Mouse (Mus musculus): Measurements from ENCODE around the gene Ppp1r14d.

Gene Ppp1r14d

GRCm38 (mm10) chr2:119172446-119172845 lies 57.3 kb downstream of the Ppp1r14d start:
- DNase-seq (ENCODE audit: low spot score) = no peak

DNA sequence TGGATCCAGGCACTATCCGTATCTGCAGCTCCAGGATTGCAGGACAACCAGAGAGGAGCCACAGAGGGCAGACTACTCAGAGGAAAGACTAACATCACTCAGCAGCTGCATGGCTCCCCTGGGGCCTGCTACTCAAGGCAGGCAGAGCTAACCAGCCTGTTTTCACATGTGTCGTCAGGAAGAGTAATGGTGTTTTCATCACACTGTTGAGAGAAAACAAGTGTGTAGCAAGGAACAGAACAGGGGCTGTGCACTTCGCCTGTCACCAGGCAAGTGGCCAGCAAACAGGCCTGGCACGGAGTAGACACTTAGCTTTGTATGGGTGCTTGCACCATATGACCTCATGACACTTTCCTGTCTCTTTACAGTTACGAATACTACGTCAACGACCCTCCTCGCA lies 58.1 kb downstream of the Ppp1r14d start:
- DNase-seq (ENCODE audit: low spot score) = peak; percentile 58

DNA sequence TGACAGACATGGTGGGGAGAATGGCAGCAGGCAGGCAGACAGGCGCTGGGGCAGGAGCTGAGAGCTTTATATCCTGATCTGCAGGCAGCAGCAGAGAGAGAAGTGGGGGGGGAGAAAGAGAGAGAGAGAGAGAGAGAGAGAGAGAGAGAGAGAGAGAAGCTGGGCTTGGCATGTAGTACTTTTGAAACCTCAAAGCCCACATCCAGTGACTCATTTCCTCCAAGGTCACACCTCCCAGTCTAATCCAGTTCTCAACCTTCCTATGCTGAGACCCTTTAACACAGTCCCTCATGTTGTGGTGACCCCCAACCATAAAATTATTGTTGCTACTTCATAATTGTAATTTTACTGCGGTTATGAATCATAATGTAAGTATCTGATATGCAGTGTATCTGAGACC lies 59.4 kb downstream of the Ppp1r14d start:
- no peak for DNase-seq (ENCODE audit: low spot score)
